Mouse (Mus musculus) right cerebral cortex, postnatal 25 days (tissue): ENCODE results near the gene Vmn1r37.
"Not testable (repeated sequence)": the region's sequence is repeated elsewhere in the genome, so short reads cannot be mapped to it uniquely, and the experiment has no call there.

ENCODE experiments used
- DNase-seq: peaks from one replicate; pipeline ENCODE4 v3.0.0; 2022

The Vmn1r37 gene

DNA sequence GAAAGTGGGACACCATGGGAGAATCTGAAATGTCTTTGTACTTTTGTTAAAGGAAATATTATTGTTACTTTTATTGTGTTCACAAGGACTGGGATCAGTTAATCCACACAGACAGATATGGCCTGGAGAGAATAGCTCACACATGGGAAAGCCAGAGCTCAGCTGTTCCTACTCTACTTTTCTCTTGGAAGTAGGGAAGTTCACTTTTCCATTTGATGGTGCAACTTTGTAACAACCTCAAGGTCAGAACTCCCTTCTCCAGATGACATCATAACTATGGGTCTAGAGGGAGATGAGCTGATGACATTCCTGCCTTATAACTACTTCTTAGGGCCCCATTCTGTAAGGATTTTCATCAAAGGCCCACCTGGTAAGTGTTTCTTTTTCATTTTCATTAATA is at the start of gene Vmn1r37:
Vmn1r37 (plus strand) TSS at position 301 of the 400 bp plus-strand sequence.
- DNase-seq, result not testable (repeated sequence)

DNA sequence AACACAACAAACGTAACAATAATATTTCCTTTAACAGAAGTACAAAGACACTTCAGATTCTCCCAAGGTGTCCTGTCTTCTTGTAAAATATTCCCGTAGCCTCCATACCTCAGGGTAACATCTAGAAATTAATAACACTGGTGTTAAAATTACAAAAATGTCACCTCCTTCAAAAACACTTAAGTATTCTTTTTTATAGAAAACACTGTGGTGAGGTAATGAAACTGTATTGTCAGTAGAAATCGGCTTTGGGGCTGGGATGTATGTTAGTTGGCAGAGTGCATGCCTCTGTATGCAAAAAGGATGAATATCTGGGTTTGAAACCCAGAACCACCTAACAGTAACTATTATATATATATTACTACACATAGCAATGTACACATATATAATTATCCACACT is 43.4 kb upstream of the Vmn1r37 start, which contains the start of gene Vmn1r35:
Vmn1r35 (minus strand) TSS at position 101 of the 400 bp plus-strand sequence.
- DNase-seq, result no peak

DNA sequence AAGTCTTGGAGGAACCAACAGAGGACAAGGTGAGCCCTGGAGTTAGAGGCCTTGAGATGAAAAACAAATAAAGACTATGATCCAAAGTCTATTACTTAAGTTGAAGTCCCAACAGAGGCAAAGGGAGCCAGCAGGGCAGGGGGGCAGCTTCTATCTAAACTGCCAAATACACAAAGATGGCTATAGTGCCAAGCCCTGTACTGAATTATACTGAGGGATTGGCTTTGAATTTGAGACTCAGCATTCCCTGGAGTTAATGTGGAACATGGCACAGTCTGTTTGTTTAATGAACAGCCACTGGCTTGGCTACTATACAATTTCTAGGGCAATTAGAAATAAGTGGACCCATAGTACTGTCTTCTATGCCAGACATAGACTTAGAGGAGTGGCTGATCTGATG is 20.3 kb upstream of the Vmn1r37 start:
- DNase-seq, result no peak

DNA sequence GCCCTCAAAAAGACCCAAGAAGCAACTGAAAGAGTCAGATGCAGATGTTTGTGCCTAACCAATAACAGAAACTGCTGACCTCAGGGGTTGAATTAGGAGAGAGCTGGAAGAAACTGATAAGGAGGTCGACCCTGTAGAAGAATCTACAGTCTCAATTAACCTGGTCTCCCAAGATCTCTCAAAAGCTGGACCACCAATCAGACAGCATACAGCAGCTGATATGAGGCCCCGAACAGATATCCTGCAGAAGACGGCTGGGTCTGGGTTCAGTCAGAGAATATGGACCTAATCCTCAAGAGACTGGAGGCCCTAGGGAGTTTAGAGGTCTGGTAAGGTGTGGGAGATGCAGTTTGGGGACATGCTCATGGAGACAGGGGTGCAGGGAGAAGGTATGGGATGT is 15.3 kb upstream of the Vmn1r37 start:
- DNase-seq, result no peak

DNA sequence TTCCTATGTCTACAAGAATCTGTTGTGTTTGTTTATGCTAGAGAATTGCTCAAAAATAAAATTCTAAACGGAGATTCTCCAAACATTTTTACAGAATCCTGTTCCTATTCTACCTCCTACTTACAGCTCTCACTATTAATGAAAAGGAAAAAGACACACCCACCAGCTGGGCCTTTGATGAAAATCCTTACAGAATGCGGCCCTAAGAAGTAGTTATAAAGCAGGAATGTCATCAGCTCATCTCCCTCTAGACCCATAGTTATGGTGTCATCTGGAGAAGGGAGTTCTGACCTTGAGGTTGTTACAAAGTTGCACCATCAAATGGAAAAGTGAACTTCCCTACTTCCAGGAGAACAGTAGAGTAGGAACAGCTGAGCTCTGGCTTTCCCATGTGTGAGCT is 10.1 kb upstream of the Vmn1r37 start, which contains the start of gene Vmn1r36:
Vmn1r36 (minus strand) TSS at position 101 of the 400 bp plus-strand sequence.
- DNase-seq, result not testable (repeated sequence)

DNA sequence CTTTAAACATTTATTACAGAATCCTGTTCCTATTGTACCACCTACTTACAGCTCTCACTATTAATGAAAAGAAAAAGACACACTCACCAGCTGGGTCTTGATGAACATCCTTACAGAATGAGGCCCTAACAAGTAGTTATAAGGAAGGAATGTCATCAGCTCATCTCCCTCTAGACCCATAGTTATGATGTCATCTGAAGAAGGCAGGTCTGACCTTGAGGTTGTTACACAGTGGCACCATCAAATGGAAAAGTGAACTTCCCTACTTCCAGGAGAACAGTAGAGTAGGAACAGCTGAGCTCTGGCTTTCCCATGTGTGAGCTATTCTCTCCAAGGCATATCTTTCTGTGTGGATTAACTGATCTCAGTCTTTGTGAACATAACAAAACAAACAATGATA is 53.3 kb downstream of the Vmn1r37 start, which contains the start of gene Vmn1r38:
Vmn1r38 (minus strand) TSS at position 101 of the 400 bp plus-strand sequence.
- DNase-seq, result not testable (repeated sequence)
